Mouse (Mus musculus): ENCODE measurements at regions not wholly inside any gene's neighbourhood (a gene's known extent, or its start where the extent isn't known, plus 50 kb on each side); places are given as distances from the start of the nearest gene placed in this dataset.
A peak's percentile ranks its signal among the peaks of the same experiment; 100 is the strongest.

DNA sequence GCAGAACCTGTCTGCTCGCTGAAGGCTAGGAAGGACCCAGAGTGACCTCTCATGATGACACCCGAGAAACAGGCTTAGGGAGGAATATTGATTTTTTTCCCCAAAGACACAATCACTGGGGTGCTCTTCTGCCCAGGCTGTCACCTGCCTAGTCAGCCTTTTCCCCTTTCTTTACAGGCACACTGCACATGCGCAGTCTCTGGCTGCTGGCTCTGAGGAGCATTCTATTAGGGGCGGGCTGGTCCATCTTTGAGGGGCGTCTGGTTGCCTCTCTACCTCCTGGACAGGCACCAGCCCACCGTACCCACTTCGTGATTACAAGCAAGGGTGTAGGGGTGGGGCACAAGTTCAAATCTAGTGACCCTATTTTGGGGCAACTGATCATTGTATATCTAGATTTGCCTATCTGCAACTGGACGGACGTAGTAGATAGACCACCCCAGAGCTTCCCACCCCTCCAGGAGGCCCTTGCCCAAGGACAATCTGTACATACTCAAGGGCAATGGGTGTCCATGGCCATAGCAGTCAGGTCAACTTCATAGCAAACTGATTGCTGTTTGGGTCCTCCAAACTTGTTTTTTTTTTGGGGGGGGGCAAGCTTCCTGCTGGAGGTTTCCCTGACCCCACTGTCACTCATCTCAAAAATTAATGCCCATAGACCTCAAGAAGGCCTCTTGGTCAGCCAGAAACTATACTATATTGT, 69.6 kb upstream of the Wnt7b start:
- Histone ChIP-seq H3K4me3 (ENCODE audit: insufficient read depth, low read length) (no peak overlapping the region), H3K4me1 (ENCODE audit: control insufficient read depth, insufficient read depth, low read length) (peaks cover 3% of the 10 kb centered on the region; the same call in 1 of the 2 replicates), H3K27ac (ENCODE audit: insufficient read depth, low read length) (no peak overlapping the region)

DNA sequence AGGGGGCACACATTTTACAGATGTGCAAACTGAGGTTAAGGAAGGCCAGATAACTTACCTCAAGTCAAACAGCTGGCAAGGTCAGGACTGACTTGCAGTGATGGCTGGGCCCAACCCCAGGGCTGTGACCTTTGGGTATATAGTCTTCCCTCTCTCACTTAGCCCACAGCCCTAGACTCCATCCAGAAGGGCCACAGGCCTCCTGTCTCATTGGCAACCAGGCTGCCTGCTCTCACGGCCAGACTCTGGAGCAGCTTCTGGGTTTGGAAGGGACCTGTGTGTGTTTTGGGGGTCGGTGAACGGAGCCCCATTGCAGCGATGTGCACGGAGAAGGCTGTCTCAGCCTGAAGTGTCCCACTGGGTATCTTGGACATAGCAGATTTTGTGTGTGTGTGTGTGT, 70.2 kb upstream of the Wnt7b start:
- Histone ChIP-seq H3K4me1 (ENCODE audit: control insufficient read depth, insufficient read depth, low read length) (peaks cover 5% of the 10 kb centered on the region; the same call in 1 of the 2 replicates), H3K4me3 (ENCODE audit: insufficient read depth, low read length) (no peak overlapping the region), H3K27ac (ENCODE audit: insufficient read depth, low read length) (peak overlapping the region; percentile 51; the same call in 1 of the 2 replicates)
- no peak for TF ChIP-seq CTCF (IDR thresholded peaks at IDR 0.05; ENCODE audit: extremely low read depth, insufficient read depth, low read length)
- no peak for TF ChIP-seq POLR2A (IDR thresholded peaks at IDR 0.05; ENCODE audit: extremely low read depth, insufficient read depth, low read length)

More for the DNA sequence above, 69.6 kb upstream of the Wnt7b start:
- TF ChIP-seq CTCF (IDR thresholded peaks at IDR 0.05; ENCODE audit: extremely low read depth, insufficient read depth, low read length): no peak
- TF ChIP-seq POLR2A (IDR thresholded peaks at IDR 0.05; ENCODE audit: extremely low read depth, insufficient read depth, low read length): no peak

DNA sequence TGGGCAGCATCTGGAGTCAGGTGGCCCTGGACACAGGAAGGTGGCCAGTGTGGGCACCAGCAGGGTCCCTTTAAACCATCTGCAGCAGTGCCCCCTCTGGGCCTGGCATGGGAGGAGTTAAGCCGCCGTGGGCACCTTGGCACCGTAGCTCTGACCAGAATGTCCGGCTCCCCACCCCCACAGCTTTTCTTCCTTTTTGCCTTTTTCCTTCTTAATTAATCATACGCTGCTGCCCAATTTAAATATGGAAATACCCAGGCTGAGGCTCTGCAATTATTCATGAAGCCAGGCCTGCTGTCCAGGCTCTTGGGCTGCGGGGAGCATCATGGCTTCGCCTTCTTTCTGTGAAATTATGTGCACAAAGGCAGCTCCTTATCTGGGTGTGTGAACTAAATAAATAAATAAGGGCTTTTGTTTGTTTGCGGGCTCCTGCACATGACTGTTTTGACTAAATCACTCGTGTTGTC, 70.6 kb upstream of the Wnt7b start:
- H3K4me3 ChIP-seq (ENCODE audit: insufficient read depth, low read length): peak overlapping the region; percentile 38; the same call in 1 of the 2 replicates
- peak overlapping the region; percentile 51 for H3K27ac ChIP-seq (ENCODE audit: insufficient read depth, low read length)
- H3K4me1 ChIP-seq (ENCODE audit: control insufficient read depth, insufficient read depth, low read length): peaks cover 6% of the 10 kb centered on the region; the same call in 1 of the 2 replicates
- TF ChIP-seq POLR2A (IDR thresholded peaks at IDR 0.05; ENCODE audit: extremely low read depth, insufficient read depth, low read length) (no peak), CTCF (IDR thresholded peaks at IDR 0.05; ENCODE audit: extremely low read depth, insufficient read depth, low read length) (no peak)

DNA sequence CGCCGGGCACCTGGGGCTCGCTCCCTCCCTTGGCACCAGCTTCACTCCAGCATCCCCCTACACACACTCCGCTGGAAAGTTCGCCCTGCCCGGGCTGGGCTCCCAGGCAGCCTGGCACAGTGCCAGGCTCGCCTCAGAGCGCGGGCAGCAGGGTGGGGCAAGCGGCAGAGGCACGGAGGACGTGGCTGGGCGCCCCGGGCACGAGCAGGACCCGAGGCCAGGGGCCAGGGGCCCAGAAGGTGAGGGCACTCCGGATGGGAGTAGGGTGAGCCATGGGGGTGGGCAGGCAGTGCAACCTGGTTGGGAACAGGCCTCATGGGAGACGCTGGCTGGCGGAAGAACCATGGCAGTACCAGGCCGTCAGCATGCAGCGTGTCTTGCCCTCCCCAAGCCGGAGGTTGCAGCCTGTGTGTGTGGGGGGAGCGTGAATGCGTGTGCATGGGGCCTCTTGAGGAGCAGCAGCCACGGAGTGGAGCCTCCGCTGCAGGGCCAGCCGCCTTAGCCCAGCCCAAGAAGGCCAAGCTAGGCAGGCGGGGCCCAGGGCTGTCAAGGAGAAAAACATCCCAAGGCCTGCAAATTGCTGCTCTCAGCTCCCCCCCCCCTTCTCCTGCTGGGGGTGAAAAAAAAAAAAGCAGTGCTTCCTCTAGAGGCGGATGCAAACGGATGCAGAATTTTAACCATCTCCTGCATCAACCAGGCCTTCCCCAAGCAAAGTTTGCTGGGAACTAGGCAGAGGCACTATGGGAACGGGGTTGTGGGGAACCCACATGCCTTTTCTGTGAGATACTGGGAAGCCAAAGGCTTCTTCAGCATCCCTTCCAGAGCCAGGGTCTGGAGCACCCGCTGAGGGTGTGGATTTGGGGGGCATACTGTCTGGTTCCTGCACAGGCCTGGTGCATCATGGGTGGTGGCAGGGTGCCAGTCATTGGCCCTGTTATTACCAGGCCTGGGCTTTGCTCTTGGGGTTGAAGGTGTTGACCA, 71.4 kb upstream of the Wnt7b start:
- Histone ChIP-seq H3K27ac (ENCODE audit: insufficient read depth, low read length) (peak overlapping the region; percentile 99), H3K4me3 (ENCODE audit: insufficient read depth, low read length) (peak overlapping the region; percentile 38), H3K4me1 (ENCODE audit: control insufficient read depth, insufficient read depth, low read length) (peaks cover 6% of the 10 kb centered on the region; the same call in 1 of the 2 replicates)
- TF ChIP-seq POLR2A (IDR thresholded peaks at IDR 0.05; ENCODE audit: extremely low read depth, insufficient read depth, low read length) (peak; percentile 61; the same call in 1 of the 2 replicates), CTCF (IDR thresholded peaks at IDR 0.05; ENCODE audit: extremely low read depth, insufficient read depth, low read length) (no peak)

DNA sequence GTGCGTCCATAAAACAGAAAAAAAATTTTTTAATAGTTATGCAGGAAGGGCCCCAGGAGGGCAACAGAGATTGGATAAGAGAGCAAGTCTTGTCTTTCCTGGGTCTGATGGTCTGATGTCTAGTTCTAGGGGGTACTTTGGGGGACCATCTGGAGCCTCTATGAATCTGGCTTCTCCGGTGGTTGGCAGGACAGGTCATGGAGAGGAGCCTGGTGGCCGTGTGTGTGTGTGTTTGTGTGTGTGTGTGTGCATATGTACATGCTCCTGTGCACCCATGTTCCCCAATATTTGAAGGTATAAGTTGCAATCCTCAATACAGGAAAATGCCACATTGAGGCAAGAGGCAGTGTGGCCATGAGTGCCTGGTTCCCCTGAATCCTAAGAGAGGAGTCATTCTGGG, 72.5 kb upstream of the Wnt7b start:
- TF ChIP-seq CTCF (IDR thresholded peaks at IDR 0.05; ENCODE audit: extremely low read depth, insufficient read depth, low read length) (no peak), POLR2A (IDR thresholded peaks at IDR 0.05; ENCODE audit: extremely low read depth, insufficient read depth, low read length) (no peak)
- Histone ChIP-seq H3K4me3 (ENCODE audit: insufficient read depth, low read length) (no peak overlapping the region), H3K27ac (ENCODE audit: insufficient read depth, low read length) (peak overlapping the region; percentile 15; the same call in 1 of the 2 replicates), H3K4me1 (ENCODE audit: control insufficient read depth, insufficient read depth, low read length) (peaks cover 6% of the 10 kb centered on the region; the same call in 1 of the 2 replicates)

DNA sequence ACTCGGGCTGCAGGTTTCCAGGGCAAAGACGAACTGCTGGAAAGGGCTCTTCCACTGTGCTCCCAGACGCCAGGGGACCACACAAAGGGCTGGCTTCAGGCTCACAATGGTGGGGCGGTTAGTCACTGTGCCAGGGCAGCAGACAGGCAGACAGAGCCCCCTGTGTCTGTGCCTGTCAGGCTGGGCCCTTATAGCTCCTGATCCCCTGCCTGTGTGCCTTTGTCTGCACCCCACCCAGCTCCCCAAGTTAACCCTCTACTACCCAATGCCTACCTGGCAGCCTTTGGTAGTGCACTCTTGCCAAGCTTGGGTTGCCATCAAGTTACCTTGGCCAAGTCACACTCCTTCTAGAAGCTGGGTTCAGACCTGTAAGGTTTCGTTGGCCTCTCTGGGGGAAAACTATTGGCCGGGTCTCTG, 73.5 kb upstream of the Wnt7b start:
- TF ChIP-seq CTCF (IDR thresholded peaks at IDR 0.05; ENCODE audit: extremely low read depth, insufficient read depth, low read length): no peak
- 0 out of 2 replicates have a peak, but pooled peaks have one; percentile 7 for TF ChIP-seq POLR2A (IDR thresholded peaks at IDR 0.05; ENCODE audit: extremely low read depth, insufficient read depth, low read length)
- H3K4me3 ChIP-seq (ENCODE audit: insufficient read depth, low read length): no peak overlapping the region
- peak overlapping the region; percentile 6; the same call in 1 of the 2 replicates for H3K27ac ChIP-seq (ENCODE audit: insufficient read depth, low read length)
- H3K4me1 ChIP-seq (ENCODE audit: control insufficient read depth, insufficient read depth, low read length): peaks cover 6% of the 10 kb centered on the region; the same call in 1 of the 2 replicates

DNA sequence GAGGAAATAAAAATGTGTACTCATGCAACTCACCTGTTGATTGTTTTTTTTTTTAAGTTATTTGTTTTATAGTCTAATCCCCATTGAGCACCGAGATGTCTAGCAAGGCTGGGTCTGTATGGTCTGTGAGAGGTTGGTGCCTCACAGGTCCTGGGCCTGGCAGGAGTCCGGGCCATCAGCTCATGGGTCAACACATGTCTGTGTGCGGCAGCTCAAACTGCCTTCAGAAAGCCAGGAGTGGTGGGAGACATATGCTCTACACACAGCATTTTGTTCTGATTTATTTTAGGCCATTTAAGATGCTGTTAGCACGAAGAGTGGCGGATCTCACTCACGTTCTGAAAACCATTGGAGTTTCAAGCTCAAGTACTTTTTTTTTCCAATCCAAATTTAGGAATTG, 74.6 kb upstream of the Wnt7b start:
- Histone ChIP-seq H3K27ac (ENCODE audit: insufficient read depth, low read length) (peak overlapping the region; percentile 27; the same call in 1 of the 2 replicates), H3K4me1 (ENCODE audit: control insufficient read depth, insufficient read depth, low read length) (peaks cover 6% of the 10 kb centered on the region; the same call in 1 of the 2 replicates), H3K4me3 (ENCODE audit: insufficient read depth, low read length) (no peak overlapping the region)
- TF ChIP-seq POLR2A (IDR thresholded peaks at IDR 0.05; ENCODE audit: extremely low read depth, insufficient read depth, low read length): no peak
- TF ChIP-seq CTCF (IDR thresholded peaks at IDR 0.05; ENCODE audit: extremely low read depth, insufficient read depth, low read length): no peak

DNA sequence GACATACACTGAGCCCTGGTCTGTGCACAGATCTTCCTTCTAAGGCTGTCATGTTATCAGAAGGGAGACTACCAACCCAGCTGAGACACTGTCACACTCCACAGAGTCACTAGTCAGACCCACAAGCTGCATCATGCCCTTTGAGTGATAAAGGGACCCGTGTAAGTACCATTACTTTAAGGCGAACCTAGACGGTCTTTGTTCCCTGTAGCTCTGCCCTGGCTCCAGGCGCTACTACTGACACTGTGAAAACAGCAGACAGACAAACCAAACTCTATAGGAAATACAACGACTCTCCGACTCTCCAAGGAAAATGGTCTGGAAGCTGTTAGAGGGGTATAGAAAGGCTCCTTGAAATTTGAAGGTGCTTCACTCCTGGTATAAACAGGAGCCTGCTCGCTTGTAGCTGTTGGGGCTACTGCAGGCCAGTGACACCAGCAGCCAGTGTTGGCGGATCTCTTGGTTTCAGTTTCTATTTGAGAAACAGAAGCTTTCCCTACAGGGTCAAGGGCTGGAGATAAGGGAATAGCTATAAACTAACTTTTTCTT, 75.2 kb upstream of the Wnt7b start:
- Histone ChIP-seq H3K27ac (ENCODE audit: insufficient read depth, low read length) (peak overlapping the region; percentile 79), H3K4me1 (ENCODE audit: control insufficient read depth, insufficient read depth, low read length) (peaks cover 7% of the 10 kb centered on the region; the same call in 1 of the 2 replicates)
- TF ChIP-seq CTCF (IDR thresholded peaks at IDR 0.05; ENCODE audit: extremely low read depth, insufficient read depth, low read length) (no peak), POLR2A (IDR thresholded peaks at IDR 0.05; ENCODE audit: extremely low read depth, insufficient read depth, low read length) (no peak)

More for the DNA sequence above, 75.2 kb upstream of the Wnt7b start:
- peak overlapping the region; percentile 4; the same call in 1 of the 2 replicates for H3K4me3 ChIP-seq (ENCODE audit: insufficient read depth, low read length)
